Mouse (Mus musculus) C2C12 (cell line): ENCODE data around the gene Metap1d.

Source experiments
- CTCF ChIP-seq: IDR thresholded peaks from one replicate; pipeline ENCODE4 v1.5.1; 2011; ENCODE audit not compliant: control insufficient read depth, insufficient read depth, insufficient read length
- FOSL1 ChIP-seq: IDR thresholded peaks from one replicate; pipeline ENCODE4 v1.8.0; 2011; ENCODE audit warnings: mild to moderate bottlenecking, low read length; ENCODE audit not compliant: poor library complexity, insufficient read depth, severe bottlenecking
- MAX ChIP-seq: IDR thresholded peaks from one replicate; pipeline ENCODE4 v1.6.1; 2011; ENCODE audit warnings: mild to moderate bottlenecking, control low read depth

DNA sequence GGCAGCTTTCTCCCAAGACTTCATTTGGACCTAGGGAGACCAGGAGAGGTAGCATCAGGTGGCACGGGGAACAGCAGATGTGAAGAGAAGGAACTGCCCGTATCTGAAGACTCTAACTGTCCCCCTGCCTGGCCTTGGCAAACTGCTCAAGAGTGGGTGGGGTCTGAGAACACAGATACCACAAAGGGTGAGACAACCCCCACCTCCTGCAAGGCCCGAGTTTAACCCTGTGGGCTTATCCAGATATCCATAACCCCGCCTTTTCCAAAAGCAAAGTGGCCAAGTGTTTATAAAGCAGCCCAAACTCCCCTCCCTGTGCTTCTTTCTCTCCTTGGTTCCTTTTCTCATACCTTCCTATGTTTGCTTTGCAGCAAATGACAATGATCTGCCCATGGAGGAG, 70.4 kb downstream of the Metap1d start:
- TF ChIP-seq CTCF, result no peak
- no peak for TF ChIP-seq MAX
- TF ChIP-seq FOSL1, result no peak
